Mouse (Mus musculus): ENCODE data around the gene Id1.

Id1 gene

GRCm38 (mm10) chr2:152756474-152757393 is 20.7 kb downstream of the Id1 start:
- DNase-seq: no peak

- DNase-seq: no peak
Measured at GRCm38 (mm10) chr2:152757478-152757877, 21.4 kb downstream of the Id1 start.

GRCm38 (mm10) chr2:152758351-152758750 is 22.3 kb downstream of the Id1 start:
- no peak for DNase-seq

- DNase-seq: no peak
Measured at GRCm38 (mm10) chr2:152763310-152763709, 27.3 kb downstream of the Id1 start.

- peak; percentile 41 for DNase-seq
Measured at GRCm38 (mm10) chr2:152764172-152765044, 28.4 kb downstream of the Id1 start.

GRCm38 (mm10) chr2:152765045-152765674 is 29.1 kb downstream of the Id1 start:
- DNase-seq: no peak

GRCm38 (mm10) chr2:152766387-152767123 is 30.5 kb downstream of the Id1 start:
- DNase-seq: peak; percentile 97

- peak; percentile 77 for DNase-seq
Measured at GRCm38 (mm10) chr2:152767618-152768271, 31.7 kb downstream of the Id1 start.

GRCm38 (mm10) chr2:152769677-152770076 is 33.6 kb downstream of the Id1 start:
- DNase-seq: no peak

- peak; percentile 56 for DNase-seq
Measured at GRCm38 (mm10) chr2:152771571-152771970, 35.5 kb downstream of the Id1 start.

- DNase-seq: no peak
Measured at GRCm38 (mm10) chr2:152772231-152772630, 36.2 kb downstream of the Id1 start.

GRCm38 (mm10) chr2:152775357-152775756 is 39.3 kb downstream of the Id1 start:
- no peak for DNase-seq

GRCm38 (mm10) chr2:152776019-152776418 is 40.0 kb downstream of the Id1 start:
- no peak for DNase-seq

- DNase-seq: no peak
Measured at GRCm38 (mm10) chr2:152776435-152776834, 40.4 kb downstream of the Id1 start.

- DNase-seq: no peak
Measured at GRCm38 (mm10) chr2:152777081-152777480, 41.0 kb downstream of the Id1 start.

GRCm38 (mm10) chr2:152780466-152780865 is 44.4 kb downstream of the Id1 start:
- DNase-seq: no peak

GRCm38 (mm10) chr2:152781031-152781711 is 45.1 kb downstream of the Id1 start:
- peak; percentile 55 for DNase-seq

- DNase-seq: no peak
Measured at GRCm38 (mm10) chr2:152782656-152783055, 46.6 kb downstream of the Id1 start.

GRCm38 (mm10) chr2:152783241-152783640 is 47.2 kb downstream of the Id1 start:
- DNase-seq: no peak

- DNase-seq: no peak
Measured at GRCm38 (mm10) chr2:152784640-152785039, 48.6 kb downstream of the Id1 start.
